Mouse (Mus musculus): ENCODE results near the gene Brdt.
"Not testable (repeated sequence)": the region's sequence is repeated elsewhere in the genome, so short reads cannot be mapped to it uniquely, and the experiment has no call there.

The Brdt gene

GRCm38 (mm10) chr5:107320703-107321102 lies 10.3 kb upstream of the Brdt start:
- no peak for DNase-seq (ENCODE audit: low spot score in 2 of 2)

- DNase-seq (ENCODE audit: low spot score in 2 of 2), result no peak
Observed at GRCm38 (mm10) chr5:107340404-107340803, 9.4 kb downstream of the Brdt start.

DNA sequence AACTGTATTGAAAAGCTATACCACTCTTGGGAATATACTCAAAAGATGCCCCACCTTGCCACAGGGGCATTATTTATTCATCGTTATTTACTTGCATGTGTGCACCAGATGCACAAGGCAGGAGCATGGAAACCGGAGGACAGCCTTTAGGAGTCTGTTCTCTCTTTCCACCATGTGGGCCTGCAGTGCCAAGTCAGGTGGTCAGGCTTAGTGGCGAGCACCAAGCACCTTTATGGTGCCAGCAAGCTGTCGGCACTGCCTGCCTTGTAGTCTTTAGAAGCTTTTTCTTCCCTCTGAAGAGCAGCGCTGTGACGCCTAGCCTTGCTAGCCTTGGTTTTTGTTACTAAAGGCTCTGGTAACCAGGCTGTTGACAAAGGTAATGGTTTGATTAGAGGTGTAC lies 11.9 kb downstream of the Brdt start:
- DNase-seq (ENCODE audit: low spot score in 2 of 2), result no peak

DNA sequence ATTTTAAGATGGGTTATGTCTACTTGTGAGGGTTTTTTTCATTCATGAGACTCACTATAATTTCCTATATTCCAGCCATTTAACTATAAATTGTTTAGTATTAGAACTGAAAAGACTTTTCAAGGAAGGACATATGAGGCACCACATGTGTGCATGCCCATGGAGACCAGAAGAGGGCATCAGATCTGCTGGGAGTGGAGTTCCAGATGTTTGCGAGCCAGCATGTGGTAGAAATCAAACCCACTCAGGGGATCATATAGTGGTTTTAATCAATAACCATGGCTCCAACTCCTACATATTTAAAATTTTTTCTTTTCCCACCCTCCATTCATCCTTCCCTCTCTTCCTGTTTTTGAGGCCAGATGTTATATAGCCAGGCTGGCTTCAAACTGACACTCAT lies 15.3 kb downstream of the Brdt start:
- DNase-seq (ENCODE audit: low spot score in 2 of 2), result no peak

DNA sequence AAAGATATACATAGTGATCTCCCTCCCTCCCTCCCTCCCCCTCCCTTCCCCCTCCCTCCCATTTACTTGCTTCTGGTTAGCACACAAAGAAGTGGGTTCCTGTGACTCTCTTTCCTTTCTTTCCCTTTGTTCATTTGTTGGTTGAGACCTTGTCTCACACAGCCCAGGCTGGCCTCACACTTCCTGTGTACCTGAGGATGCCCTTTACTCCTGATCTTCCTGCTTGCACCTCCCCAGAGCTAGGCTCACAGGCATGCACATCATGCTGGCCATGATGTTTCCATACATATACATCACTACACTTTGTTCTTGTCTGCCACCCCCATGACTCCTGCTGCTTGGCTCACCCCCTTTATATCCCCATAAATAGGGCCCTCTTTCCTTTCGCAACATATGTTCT lies 21.6 kb downstream of the Brdt start:
- no peak for DNase-seq (ENCODE audit: low spot score in 2 of 2)

DNA sequence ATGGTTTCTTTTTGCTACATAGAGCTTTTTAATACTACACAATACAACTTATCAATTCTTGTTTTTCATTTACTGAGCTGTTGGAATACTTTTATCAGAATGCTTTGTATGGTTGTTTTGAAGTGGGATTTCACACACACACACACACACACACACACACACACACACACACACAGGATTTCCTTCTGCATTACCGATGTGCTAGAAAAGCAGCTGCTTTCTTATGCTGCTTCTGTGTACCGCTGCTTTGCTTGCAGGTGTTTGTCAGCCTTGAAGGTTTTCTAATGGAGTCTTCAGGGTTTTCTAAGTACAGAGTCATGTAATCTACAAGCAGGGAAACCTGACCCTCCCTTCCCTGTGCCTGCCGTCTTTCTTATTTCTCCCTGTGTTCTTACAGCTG lies 23.0 kb downstream of the Brdt start:
- DNase-seq (ENCODE audit: low spot score in 2 of 2), result no peak

GRCm38 (mm10) chr5:107355801-107356200 lies 24.8 kb downstream of the Brdt start:
- DNase-seq (ENCODE audit: low spot score in 2 of 2), result no peak

GRCm38 (mm10) chr5:107357723-107358122 lies 26.8 kb downstream of the Brdt start:
- DNase-seq (ENCODE audit: low spot score in 2 of 2), result no peak

GRCm38 (mm10) chr5:107359395-107360053 lies 28.6 kb downstream of the Brdt start:
- peak; percentile 74 to 92 for DNase-seq (ENCODE audit: low spot score in 2 of 2)

- DNase-seq (ENCODE audit: low spot score in 2 of 2), result peak in 1 of 2 experiments; percentile 9
Observed at GRCm38 (mm10) chr5:107360054-107360730, 29.2 kb downstream of the Brdt start.

DNA sequence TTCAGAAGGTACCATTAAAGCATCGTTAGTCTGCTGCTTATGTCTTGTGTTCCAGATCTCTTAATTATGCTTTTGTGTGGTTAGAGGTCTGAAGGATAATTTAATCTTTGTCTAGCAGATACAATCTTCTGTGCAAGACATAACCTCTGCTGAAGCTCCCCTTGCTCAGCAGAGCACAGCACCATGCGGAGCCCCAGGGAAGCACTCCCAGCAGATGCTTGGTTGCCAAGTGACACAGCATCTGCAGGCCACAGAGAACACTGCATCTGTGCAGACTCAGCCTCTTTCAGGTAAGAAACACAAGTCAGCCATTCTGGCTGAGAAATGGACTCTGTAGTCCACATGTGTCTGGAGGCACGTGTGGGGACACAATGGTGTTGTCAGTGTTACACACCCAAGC lies 39.1 kb downstream of the Brdt start:
- DNase-seq (ENCODE audit: low spot score in 2 of 2), result no peak

GRCm38 (mm10) chr5:107371335-107371734 lies 40.4 kb downstream of the Brdt start:
- DNase-seq (ENCODE audit: low spot score in 2 of 2), result no peak

DNA sequence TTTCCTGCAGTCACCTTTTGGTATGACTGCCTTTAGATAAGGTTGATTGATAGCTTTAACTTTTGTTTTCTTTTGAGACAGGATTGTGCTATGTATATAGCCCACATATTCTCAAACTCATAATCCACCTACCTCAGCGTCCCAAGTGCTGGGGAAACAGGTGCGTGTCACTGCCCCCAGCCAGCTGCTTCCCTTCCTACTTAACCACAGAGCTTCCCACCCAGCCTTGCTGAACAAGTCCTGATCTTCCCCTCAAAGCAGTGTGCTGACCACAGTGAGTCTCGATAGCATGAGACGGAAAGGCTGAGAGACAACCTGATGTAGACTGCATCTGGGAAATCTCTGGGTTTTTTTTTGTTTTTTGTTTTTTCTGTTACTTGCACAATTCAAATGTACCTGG lies 42.3 kb downstream of the Brdt start:
- no peak for DNase-seq (ENCODE audit: low spot score in 2 of 2)

- not testable (repeated sequence) for DNase-seq (ENCODE audit: low spot score in 2 of 2)
Observed at GRCm38 (mm10) chr5:107386448-107386847, 55.5 kb downstream of the Brdt start.

DNA sequence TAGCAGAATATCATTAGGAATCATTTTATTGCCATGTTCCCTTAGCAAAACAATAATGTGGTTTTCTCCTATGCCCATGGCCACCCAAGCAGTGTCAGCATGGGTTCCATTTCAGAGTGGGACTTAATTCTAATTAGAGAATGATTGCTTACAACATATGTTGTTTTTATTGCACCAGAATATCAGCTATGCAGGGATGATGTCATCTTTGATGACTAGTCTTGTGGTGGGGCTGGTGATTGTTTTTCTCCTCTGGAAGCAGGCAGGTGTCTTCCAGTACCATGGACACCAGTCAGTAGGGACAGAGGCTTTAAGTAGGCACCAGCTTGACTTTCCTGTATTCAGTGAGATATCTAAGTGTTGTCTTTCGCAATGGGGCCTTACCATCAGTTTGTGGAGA lies 56.8 kb downstream of the Brdt start:
- DNase-seq (ENCODE audit: low spot score in 2 of 2), result no peak

GRCm38 (mm10) chr5:107389373-107389772 lies 58.4 kb downstream of the Brdt start:
- DNase-seq (ENCODE audit: low spot score in 2 of 2), result no peak

- DNase-seq (ENCODE audit: low spot score in 2 of 2), result no peak
Observed at GRCm38 (mm10) chr5:107394437-107394836, 63.5 kb downstream of the Brdt start.

DNA sequence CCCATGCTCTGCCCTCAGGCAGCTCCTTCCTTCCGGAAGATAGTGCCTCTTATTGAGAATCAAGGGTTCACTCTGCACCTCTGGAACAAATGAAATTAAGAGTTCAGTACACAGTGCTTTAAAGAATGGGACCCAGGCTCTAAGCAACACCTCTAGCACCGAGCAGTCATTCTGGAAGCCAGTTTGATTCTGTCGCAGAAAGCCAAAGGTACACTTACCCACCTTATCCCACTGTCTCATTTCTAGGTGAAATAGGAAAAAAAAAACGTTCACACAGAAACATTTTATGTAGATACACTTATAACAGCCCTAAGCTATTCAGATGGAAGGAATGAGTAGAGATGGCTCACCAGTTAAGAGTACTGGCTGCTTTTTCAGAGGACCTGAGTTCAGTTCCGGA lies 71.5 kb downstream of the Brdt start, which contains the start of gene Ephx4:
Gene Ephx4 (plus strand): TSS at position 301 of the 400 bp plus-strand sequence.
- no peak for DNase-seq (ENCODE audit: low spot score in 2 of 2)

DNA sequence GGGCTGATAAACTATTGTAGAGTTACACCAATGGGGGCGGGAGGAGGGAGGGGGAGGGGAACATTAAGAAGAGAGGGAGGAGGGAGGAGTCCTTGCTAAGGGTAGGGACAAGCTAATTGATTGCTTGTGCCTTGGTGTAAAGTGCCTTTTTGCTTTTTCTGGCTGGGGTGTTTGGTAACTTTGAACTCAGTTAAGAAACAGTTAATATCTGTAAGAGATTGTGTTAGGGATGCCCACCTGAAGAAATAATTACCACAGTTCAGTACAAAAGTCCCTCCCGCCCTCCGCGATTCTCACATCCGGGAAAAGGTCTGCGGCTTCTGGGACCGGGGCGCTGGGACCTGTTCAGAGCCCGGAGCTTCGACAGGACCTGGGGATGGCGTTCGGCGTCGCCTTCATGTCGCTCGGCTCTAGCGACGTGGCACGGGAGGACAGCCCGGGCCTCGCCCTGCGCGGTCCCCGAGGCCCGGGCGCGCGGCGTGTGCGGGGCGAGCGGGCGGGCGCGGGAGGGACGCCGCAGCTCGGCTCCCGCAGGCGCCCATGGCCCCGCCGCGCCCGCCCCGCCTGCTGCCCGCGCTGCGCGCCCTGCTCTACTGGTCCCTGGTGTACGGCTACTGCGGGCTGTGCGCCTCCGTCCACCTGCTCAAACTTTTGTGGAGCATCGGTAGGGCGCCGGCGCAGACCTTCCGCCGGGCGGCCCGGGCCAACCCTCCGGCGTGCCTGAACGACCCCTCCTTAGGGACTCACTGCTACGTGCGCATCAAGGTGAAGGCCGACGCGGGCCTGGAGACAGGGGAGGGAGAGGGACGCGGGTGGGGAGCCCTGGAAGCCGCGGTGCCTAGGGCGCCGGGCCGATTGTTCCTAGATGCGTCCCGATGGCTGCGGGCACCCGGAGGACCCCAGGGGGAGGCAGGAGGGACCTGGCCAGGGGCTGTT lies 72.3 kb downstream of the Brdt start:
- peak in 1 of 2 experiments; percentile 17 for DNase-seq (ENCODE audit: low spot score in 2 of 2)

GRCm38 (mm10) chr5:107403947-107404684 lies 73.2 kb downstream of the Brdt start:
- no peak for DNase-seq (ENCODE audit: low spot score in 2 of 2)

DNA sequence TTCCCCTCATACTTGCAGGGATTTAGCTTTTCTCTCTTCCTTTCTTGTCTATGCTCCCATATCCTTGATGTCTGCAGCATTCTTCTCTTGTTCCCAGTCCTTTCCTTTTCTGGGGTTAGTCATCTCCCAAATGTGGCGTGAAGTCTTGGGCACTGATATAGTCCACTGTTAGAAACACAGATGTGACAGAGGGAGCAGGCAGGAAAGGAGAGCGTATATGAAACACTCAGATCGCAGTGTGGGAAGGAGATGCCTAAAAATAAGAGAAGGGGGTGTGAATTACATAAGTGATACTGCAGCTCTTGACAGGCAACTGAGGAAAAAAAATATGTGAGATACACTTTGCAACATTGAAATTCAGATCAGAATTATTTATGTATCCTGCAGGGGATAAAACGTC lies 74.4 kb downstream of the Brdt start:
- no peak for DNase-seq (ENCODE audit: low spot score in 2 of 2)

DNA sequence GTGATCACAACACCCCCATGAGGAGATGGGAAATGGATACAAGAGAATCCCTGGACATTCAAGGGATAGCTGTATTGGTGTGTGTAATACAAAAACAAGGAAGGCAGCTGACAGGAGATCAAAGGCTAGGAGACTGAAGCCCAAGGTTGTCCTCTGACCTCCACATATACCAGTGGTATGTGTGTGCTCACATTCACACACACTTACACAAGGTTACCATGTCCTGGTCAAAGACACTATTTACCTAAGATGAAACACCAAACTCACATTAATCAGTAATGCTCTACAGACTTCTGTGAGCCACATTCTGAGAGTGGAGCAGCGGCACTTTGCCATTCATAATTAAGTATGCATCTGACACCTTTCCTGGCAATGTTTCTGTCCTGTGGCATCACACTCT lies 79.3 kb downstream of the Brdt start:
- no peak for DNase-seq (ENCODE audit: low spot score in 2 of 2)

All from spleen, postnatal 10 days (tissue).